Mouse (Mus musculus) olfactory bulb, adult 2 months (tissue): ENCODE measurements at regions not wholly inside any gene's neighbourhood (a gene's known extent, or its start where the extent isn't known, plus 50 kb on each side); places are given as distances from the start of the nearest gene placed in this dataset.

Source experiments
- CTCF ChIP-seq: fragments of 200-500 bp; IDR thresholded peaks from 2 replicates; pipeline ENCODE4 v1.5.1; 2012; ENCODE audit warnings: low read depth, mild to moderate bottlenecking, low read length, moderate library complexity; ENCODE audit not compliant: insufficient read depth
- POLR2A ChIP-seq: fragments of 200-500 bp; IDR thresholded peaks from 2 replicates; pipeline ENCODE4 v1.6.1; 2012; ENCODE audit warnings: mild to moderate bottlenecking, low read depth, low read length, moderate library complexity; ENCODE audit not compliant: insufficient read depth

- no peak for TF ChIP-seq CTCF
- no peak for TF ChIP-seq POLR2A
Measured at GRCm38 (mm10) chr1:184281768-184282167, 247.7 kb upstream of the 1700056E22Rik start.
